Mouse (Mus musculus) lung, adult 2 months (tissue): ENCODE data around the gene Ctla4.

Source experiments
- CTCF ChIP-seq: fragments of 200-500 bp; IDR thresholded peaks from 2 replicates; pipeline ENCODE4 v1.5.1; 2011; ENCODE audit warnings: mild to moderate bottlenecking, low read length, control low read depth; ENCODE audit not compliant: insufficient read depth
- POLR2A ChIP-seq: fragments of 200-500 bp; IDR thresholded peaks from 2 replicates; pipeline ENCODE4 v1.6.1; 2011; ENCODE audit warnings: low read depth, mild to moderate bottlenecking, control low read depth, low read length, borderline replicate concordance; ENCODE audit errors: extremely low read depth

DNA sequence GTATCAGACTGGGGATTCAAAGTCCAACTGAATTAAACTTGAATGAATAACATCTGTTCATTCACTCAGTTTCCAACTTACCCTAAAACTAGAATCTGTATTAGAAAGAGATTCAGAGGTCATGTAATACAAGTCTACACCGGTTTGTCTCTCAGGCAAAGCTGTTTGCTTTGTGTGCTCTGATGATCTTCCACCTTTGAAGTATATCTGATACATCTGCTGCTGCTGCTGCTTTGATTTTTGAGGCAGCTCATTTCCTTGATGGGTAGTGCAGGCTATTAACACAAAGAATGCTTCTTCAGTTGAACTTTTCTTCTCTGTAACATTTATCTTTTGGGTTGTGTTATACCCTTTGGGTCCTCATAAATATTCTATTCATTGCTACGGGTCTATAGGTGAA is 4.0 kb upstream of the Ctla4 start:
- TF ChIP-seq POLR2A (no peak), CTCF (no peak)
